Mouse (Mus musculus) embryo, embryonic 11 days (tissue): ENCODE results near the gene Lifr.

Experiments used
- DNase-seq: peaks from one replicate; pipeline ENCODE4 v3.0.0-alpha.2; 2015

Gene Lifr

GRCm38 (mm10) chr15:7081795-7082194 lies 8.6 kb upstream of the Lifr start:
- DNase-seq = no peak

- DNase-seq = no peak
These were observed 7.5 kb upstream of the Lifr start for GRCm38 (mm10) chr15:7082901-7083300.

- DNase-seq = peak; percentile 23
These were observed 5.5 kb upstream of the Lifr start for GRCm38 (mm10) chr15:7084780-7085497.

- no peak for DNase-seq
These were observed 1.7 kb upstream of the Lifr start for GRCm38 (mm10) chr15:7088691-7089090.

- no peak for DNase-seq
These were observed 1.9 kb downstream of the Lifr start for GRCm38 (mm10) chr15:7092321-7092720.

- no peak for DNase-seq
These were observed 9.0 kb downstream of the Lifr start for GRCm38 (mm10) chr15:7099406-7099805.

GRCm38 (mm10) chr15:7100226-7100625 lies 9.8 kb downstream of the Lifr start:
- DNase-seq = no peak

- DNase-seq = no peak
These were observed 12.6 kb downstream of the Lifr start for GRCm38 (mm10) chr15:7103051-7103450.

GRCm38 (mm10) chr15:7105224-7105623 lies 14.8 kb downstream of the Lifr start:
- DNase-seq = no peak

GRCm38 (mm10) chr15:7108160-7108559 lies 17.7 kb downstream of the Lifr start:
- no peak for DNase-seq

GRCm38 (mm10) chr15:7112227-7112907 lies 22.0 kb downstream of the Lifr start:
- DNase-seq = no peak

GRCm38 (mm10) chr15:7113906-7114305 lies 23.5 kb downstream of the Lifr start:
- no peak for DNase-seq

- no peak for DNase-seq
These were observed 25.1 kb downstream of the Lifr start for GRCm38 (mm10) chr15:7115326-7116003.

- no peak for DNase-seq
These were observed 25.8 kb downstream of the Lifr start for GRCm38 (mm10) chr15:7116216-7116615.

- no peak for DNase-seq
These were observed 26.3 kb downstream of the Lifr start for GRCm38 (mm10) chr15:7116699-7117098.

GRCm38 (mm10) chr15:7117944-7118343 lies 27.5 kb downstream of the Lifr start:
- no peak for DNase-seq

GRCm38 (mm10) chr15:7118849-7119248 lies 28.4 kb downstream of the Lifr start:
- peak; percentile 45 for DNase-seq

GRCm38 (mm10) chr15:7119930-7120512 lies 29.6 kb downstream of the Lifr start:
- no peak for DNase-seq

GRCm38 (mm10) chr15:7123781-7124450 lies 33.5 kb downstream of the Lifr start:
- no peak for DNase-seq

GRCm38 (mm10) chr15:7126171-7126570 lies 35.8 kb downstream of the Lifr start:
- DNase-seq = no peak

- no peak for DNase-seq
These were observed 38.3 kb downstream of the Lifr start for GRCm38 (mm10) chr15:7128627-7129126.

GRCm38 (mm10) chr15:7129127-7129943 lies 38.9 kb downstream of the Lifr start:
- peak; percentile 93 for DNase-seq
